Mouse (Mus musculus): ENCODE data around the gene Alg9. TPM values are rescaled to one million over a fixed set of nuclear protein-coding genes. Genes with fewer than 3 reads are reported as not detected.

The Alg9 gene
- polyA plus RNA-seq, 1 experiment from 2014 or later: 33.4 TPM

DNA sequence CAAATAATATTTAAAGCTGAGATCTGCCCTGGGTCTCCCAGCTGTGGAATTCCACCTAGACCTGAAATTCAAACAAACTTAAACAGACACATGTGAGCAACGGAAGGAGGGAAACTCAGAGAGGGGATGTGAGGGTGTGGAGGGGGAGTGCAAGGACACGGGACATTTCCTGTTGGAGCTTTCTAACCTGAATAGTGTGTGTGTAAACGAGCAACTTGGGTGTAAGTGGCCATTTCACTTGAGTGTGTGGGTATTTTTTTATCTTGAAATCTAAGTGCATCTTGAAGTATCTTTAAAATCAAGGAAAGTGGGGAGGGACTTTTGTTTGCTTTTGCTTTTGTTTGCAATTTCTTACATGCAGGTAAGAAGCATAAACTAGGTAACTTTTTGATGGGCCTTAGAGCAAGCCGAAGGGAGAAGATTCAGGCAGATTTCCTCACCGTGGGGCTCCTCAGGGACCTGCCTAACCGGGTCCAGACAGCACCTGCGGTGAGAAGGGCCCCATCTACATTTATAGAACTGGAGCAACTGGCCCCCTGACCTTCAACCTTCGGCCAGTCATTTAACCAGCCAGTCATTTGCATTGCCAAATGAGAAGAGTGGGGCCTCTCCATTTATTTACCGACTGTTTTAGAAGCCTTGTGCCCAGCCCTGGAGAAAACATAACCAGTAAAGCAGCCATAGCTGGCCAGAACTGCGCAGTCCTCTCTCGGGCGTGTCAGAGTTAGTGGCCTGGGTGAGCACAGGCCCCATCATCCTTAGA is 73.0 kb downstream of the Alg9 start:
- DNase-seq (ENCODE audit: low spot score): no peak
- whole genome bisulfite sequencing: 71% methylated on average over 12 of the region's 12 CpGs
- no peaks in the 10 kb centered on the region for H3K9me3 ChIP-seq (ENCODE audit: control insufficient read depth, low read length)
- H3K27ac ChIP-seq (ENCODE audit: low read depth, low read length): no peak overlapping the region
- no peak for ATAC-seq (replicated peaks; ENCODE audit: low FRiP score)
- H3K36me3 ChIP-seq (ENCODE audit: control insufficient read depth, insufficient read depth, low read length): no peaks in the 10 kb centered on the region
- no peaks in the 10 kb centered on the region; the same call in 1 of the 2 replicates for H3K4me1 ChIP-seq (replicated peaks; ENCODE audit: control insufficient read depth, insufficient read depth, low read length)
- no peak overlapping the region for H3K9ac ChIP-seq (ENCODE audit: low read length)
- no peak overlapping the region for H3K4me3 ChIP-seq (ENCODE audit: low read depth, low read length)
- no peaks in the 10 kb centered on the region for H3K27me3 ChIP-seq (ENCODE audit: control insufficient read depth, insufficient read depth, low read length)
- H3K4me2 ChIP-seq (ENCODE audit: low read depth, low read length, severe bottlenecking): no peak overlapping the region

DNA sequence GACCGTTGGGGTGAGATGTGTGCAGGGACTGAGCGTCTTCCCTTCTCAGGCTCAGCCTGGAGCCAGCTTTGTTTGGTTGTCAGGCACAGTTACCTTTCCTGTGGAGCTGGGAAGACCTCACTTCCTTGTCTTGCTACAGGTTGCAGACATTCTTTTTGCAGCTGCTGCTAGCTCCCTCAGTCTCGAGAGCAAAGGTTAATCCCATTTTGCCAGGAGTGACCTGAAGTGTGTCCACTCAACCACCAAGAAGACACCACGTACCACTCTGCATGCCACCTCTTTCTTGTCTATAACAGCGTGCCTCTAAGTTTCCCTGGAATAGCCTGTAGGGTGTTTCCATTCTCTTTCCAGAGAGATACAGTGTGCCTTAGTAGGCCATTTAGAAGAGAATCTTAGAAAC is 74.0 kb downstream of the Alg9 start:
- no peak for ATAC-seq (replicated peaks; ENCODE audit: low FRiP score)

DNA sequence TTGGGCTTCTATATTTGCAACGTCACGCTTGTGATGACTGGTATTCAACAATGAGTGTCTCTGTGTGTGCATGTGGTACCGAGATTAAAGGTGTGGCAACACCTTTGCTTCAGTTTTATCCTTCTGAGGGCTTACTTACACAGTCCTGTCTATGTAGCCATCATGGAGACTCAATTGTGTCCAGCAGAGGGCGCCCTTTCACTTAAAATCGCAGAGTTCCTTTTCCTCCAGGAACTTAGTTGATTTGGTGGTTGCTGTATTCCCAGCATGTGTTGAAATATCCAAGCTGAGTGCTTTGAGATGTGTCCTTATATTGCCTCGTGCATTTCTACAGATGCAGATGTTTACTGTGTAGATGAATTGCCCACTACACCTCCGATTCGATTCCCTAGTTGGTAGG is 74.4 kb downstream of the Alg9 start:
- no peak overlapping the region for H3K4me3 ChIP-seq (ENCODE audit: low read depth, low read length)
- no peak overlapping the region for H3K4me2 ChIP-seq (ENCODE audit: low read depth, low read length, severe bottlenecking)
- H3K4me1 ChIP-seq (replicated peaks; ENCODE audit: control insufficient read depth, insufficient read depth, low read length): peaks cover 2% of the 10 kb centered on the region; the same call in 1 of the 2 replicates
- H3K36me3 ChIP-seq (ENCODE audit: control insufficient read depth, insufficient read depth, low read length): no peaks in the 10 kb centered on the region
- H3K9ac ChIP-seq (ENCODE audit: low read length): no peak overlapping the region
- ATAC-seq (replicated peaks; ENCODE audit: low FRiP score) (peak; percentile 69), DNase-seq (ENCODE audit: low spot score) (peak; percentile 92)
- no peaks in the 10 kb centered on the region for H3K27me3 ChIP-seq (ENCODE audit: control insufficient read depth, insufficient read depth, low read length)
- WGBS: 27% methylated on average over 8 of the region's 8 CpGs
- no peaks in the 10 kb centered on the region for H3K9me3 ChIP-seq (ENCODE audit: control insufficient read depth, low read length)
- H3K27ac ChIP-seq (ENCODE audit: low read depth, low read length): no peak overlapping the region

More for the DNA sequence above, 74.0 kb downstream of the Alg9 start:
- 62% methylated on average over 5 of the region's 5 CpGs for WGBS
- no peak overlapping the region for H3K27ac ChIP-seq (ENCODE audit: low read depth, low read length)
- H3K9ac ChIP-seq (ENCODE audit: low read length): no peak overlapping the region
- no peaks in the 10 kb centered on the region for H3K27me3 ChIP-seq (ENCODE audit: control insufficient read depth, insufficient read depth, low read length)
- H3K4me1 ChIP-seq (replicated peaks; ENCODE audit: control insufficient read depth, insufficient read depth, low read length): no peaks in the 10 kb centered on the region; the same call in 1 of the 2 replicates
- H3K36me3 ChIP-seq (ENCODE audit: control insufficient read depth, insufficient read depth, low read length): no peaks in the 10 kb centered on the region
- no peak overlapping the region for H3K4me2 ChIP-seq (ENCODE audit: low read depth, low read length, severe bottlenecking)
- H3K4me3 ChIP-seq (ENCODE audit: low read depth, low read length): no peak overlapping the region
- no peak for DNase-seq (ENCODE audit: low spot score)
- H3K9me3 ChIP-seq (ENCODE audit: control insufficient read depth, low read length): no peaks in the 10 kb centered on the region

DNA sequence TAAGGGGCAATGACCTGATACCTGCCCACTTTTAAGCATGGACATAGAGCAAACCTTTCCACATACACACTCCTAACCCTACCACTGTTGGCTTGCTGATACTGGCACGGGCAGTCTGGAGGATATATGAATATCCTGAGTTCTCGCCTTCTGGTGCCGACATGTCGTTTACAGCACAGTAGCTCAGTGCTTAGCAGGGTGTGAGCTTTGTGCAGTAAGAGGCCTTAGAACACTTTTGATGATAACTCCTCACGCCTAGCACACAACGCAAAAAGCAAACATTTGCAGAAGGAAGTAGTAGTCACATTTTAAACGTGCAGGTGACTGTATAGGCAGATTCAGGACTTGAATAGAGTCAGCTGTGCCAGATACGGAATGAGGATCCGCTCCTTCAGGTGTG is 74.9 kb downstream of the Alg9 start:
- no peak overlapping the region for H3K4me2 ChIP-seq (ENCODE audit: low read depth, low read length, severe bottlenecking)
- ATAC-seq (replicated peaks; ENCODE audit: low FRiP score) (no peak), DNase-seq (ENCODE audit: low spot score) (no peak)
- H3K9ac ChIP-seq (ENCODE audit: low read length): no peak overlapping the region
- no peak overlapping the region for H3K27ac ChIP-seq (ENCODE audit: low read depth, low read length)
- no peaks in the 10 kb centered on the region for H3K27me3 ChIP-seq (ENCODE audit: control insufficient read depth, insufficient read depth, low read length)
- peaks cover 2% of the 10 kb centered on the region; the same call in 1 of the 2 replicates for H3K4me1 ChIP-seq (replicated peaks; ENCODE audit: control insufficient read depth, insufficient read depth, low read length)
- no peaks in the 10 kb centered on the region for H3K36me3 ChIP-seq (ENCODE audit: control insufficient read depth, insufficient read depth, low read length)
- no peak overlapping the region for H3K4me3 ChIP-seq (ENCODE audit: low read depth, low read length)
- no peaks in the 10 kb centered on the region for H3K9me3 ChIP-seq (ENCODE audit: control insufficient read depth, low read length)
- 81% methylated on average over 9 of the region's 9 CpGs for WGBS

DNA sequence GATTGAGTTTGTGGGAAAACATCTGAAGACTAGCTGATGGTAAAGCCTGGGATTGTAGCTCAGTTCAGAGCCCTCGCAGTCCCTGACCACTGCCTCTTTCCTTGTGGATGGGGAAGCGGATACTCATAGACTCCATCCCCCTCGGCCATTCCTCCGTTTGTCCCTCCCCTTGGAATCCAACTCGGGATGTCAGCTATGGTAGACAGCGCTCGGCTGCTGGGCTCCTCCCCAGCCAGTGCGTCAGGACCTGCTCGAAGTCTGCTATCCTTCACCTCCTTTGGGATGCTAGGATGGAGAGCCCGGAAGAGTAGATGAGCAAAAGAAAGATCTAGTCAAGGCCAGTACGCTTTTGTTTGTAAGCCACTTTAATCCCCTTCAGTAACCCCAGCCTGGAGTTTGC is 75.5 kb downstream of the Alg9 start:
- no peak overlapping the region for H3K27ac ChIP-seq (ENCODE audit: low read depth, low read length)
- H3K9me3 ChIP-seq (ENCODE audit: control insufficient read depth, low read length): no peaks in the 10 kb centered on the region
- no peaks in the 10 kb centered on the region for H3K36me3 ChIP-seq (ENCODE audit: control insufficient read depth, insufficient read depth, low read length)
- DNase-seq (ENCODE audit: low spot score) (no peak), ATAC-seq (replicated peaks; ENCODE audit: low FRiP score) (no peak)
- H3K27me3 ChIP-seq (ENCODE audit: control insufficient read depth, insufficient read depth, low read length): no peaks in the 10 kb centered on the region
- 0 out of 2 replicates have a peak overlapping the region, but pooled peaks have one; percentile 7 for H3K9ac ChIP-seq (ENCODE audit: low read length)
- no peak overlapping the region for H3K4me3 ChIP-seq (ENCODE audit: low read depth, low read length)
- WGBS: 14% methylated on average over 11 of the region's 11 CpGs
- no peak overlapping the region for H3K4me2 ChIP-seq (ENCODE audit: low read depth, low read length, severe bottlenecking)
- H3K4me1 ChIP-seq (replicated peaks; ENCODE audit: control insufficient read depth, insufficient read depth, low read length): peaks cover 2% of the 10 kb centered on the region; the same call in 1 of the 2 replicates

DNA sequence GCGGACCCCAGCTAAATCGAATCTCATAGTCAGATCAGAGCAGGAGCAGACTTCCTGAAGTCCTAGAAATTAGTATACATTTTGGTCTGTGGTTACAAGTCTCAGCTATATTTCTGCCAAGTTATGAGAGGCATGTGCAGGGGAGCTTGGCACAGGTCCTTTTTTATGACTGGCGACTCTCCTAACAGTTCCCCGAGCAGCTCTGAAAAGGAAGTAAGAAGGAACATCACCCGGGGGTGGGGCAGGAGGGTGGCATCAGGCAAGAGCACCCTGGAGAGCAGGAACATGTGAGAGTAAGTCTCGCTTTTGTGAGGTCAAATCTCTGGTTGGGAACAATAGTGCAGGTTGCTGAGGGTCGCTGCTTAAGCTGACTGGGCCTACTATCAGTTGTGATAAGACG is 75.9 kb downstream of the Alg9 start:
- no peaks in the 10 kb centered on the region for H3K36me3 ChIP-seq (ENCODE audit: control insufficient read depth, insufficient read depth, low read length)
- peaks cover 2% of the 10 kb centered on the region; the same call in 1 of the 2 replicates for H3K4me1 ChIP-seq (replicated peaks; ENCODE audit: control insufficient read depth, insufficient read depth, low read length)
- H3K9me3 ChIP-seq (ENCODE audit: control insufficient read depth, low read length): no peaks in the 10 kb centered on the region
- no peak for DNase-seq (ENCODE audit: low spot score)
- H3K4me2 ChIP-seq (ENCODE audit: low read depth, low read length, severe bottlenecking): no peak overlapping the region
- 45% methylated on average over 8 of the region's 8 CpGs for WGBS
- no peak overlapping the region for H3K4me3 ChIP-seq (ENCODE audit: low read depth, low read length)
- ATAC-seq (replicated peaks; ENCODE audit: low FRiP score): no peak
- no peaks in the 10 kb centered on the region for H3K27me3 ChIP-seq (ENCODE audit: control insufficient read depth, insufficient read depth, low read length)
- H3K9ac ChIP-seq (ENCODE audit: low read length): no peak overlapping the region
- H3K27ac ChIP-seq (ENCODE audit: low read depth, low read length): no peak overlapping the region

DNA sequence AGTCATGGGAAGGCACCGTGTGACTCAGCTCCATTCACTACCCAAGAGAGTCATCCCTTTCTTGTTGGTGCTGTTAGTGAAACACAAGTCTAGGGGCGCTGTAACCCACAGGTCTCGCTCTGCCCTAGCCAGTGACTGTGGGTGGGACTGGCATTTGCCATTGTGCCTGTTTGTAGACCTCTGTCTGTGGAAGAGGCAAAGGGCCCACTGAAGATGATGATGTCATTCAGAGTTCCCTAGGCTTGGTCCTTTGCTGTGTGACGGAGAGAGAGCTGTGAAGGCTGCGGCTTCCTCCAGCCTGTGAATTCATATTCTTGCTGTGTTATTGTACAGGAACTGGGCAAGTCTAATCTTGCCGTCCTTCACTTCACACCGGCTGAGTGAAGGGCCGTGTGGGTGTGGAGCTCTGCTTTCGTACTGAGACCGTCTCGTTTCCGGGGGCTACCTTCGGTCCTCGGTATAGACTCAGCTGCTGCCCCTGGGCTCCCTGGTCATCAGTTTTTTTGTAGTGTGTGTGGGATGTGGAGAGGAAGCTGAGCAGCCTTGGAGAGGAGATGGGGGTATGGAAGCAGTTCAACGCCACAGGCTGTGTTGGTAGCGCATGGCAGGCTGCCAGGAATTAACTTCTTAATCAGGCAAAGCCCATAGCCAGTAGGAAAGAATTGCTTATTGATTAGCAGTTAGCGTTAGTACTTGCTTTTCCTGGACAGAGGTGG is 78.0 kb downstream of the Alg9 start:
- Histone ChIP-seq H3K9me3 (ENCODE audit: control insufficient read depth, low read length) (no peaks in the 10 kb centered on the region), H3K9ac (ENCODE audit: low read length) (no peak overlapping the region), H3K4me3 (ENCODE audit: low read depth, low read length) (no peak overlapping the region), H3K27ac (ENCODE audit: low read depth, low read length) (no peak overlapping the region), H3K27me3 (ENCODE audit: control insufficient read depth, insufficient read depth, low read length) (no peaks in the 10 kb centered on the region), H3K36me3 (ENCODE audit: control insufficient read depth, insufficient read depth, low read length) (no peaks in the 10 kb centered on the region), H3K4me2 (ENCODE audit: low read depth, low read length, severe bottlenecking) (no peak overlapping the region), H3K4me1 (replicated peaks; ENCODE audit: control insufficient read depth, insufficient read depth, low read length) (peaks cover 4% of the 10 kb centered on the region; the same call in 1 of the 2 replicates)
- DNase-seq (ENCODE audit: low spot score) (no peak), ATAC-seq (replicated peaks; ENCODE audit: low FRiP score) (no peak)
- WGBS: 80% methylated on average over 17 of the region's 17 CpGs

DNA sequence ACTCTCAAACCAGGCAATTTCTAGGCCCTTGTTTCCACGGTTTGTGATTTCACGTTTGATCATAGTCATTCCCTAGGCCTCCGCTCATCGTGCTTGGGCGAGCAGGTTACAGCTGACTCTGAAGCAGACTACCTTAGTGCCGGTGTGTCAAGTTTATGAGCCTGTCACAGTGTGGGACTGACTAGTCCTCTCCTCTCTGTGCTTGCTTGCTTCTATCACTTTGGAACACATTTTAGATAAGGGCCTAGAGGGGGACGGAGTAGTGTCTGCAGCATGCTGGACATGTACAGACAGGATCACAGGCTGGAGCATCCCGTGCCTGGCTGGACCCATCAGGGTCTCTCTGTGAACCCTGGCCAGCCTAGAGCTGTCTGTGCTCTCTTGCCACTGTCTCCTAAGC is 79.6 kb downstream of the Alg9 start:
- 73% methylated on average over 8 of the region's 8 CpGs for WGBS
- Histone ChIP-seq H3K4me1 (replicated peaks; ENCODE audit: control insufficient read depth, insufficient read depth, low read length) (peaks cover 4% of the 10 kb centered on the region; the same call in 1 of the 2 replicates), H3K27me3 (ENCODE audit: control insufficient read depth, insufficient read depth, low read length) (no peaks in the 10 kb centered on the region)

More for the DNA sequence above, 79.6 kb downstream of the Alg9 start:
- H3K27ac ChIP-seq (ENCODE audit: low read depth, low read length): no peak overlapping the region
- DNase-seq (ENCODE audit: low spot score) (no peak), ATAC-seq (replicated peaks; ENCODE audit: low FRiP score) (no peak)
- no peak overlapping the region for H3K4me3 ChIP-seq (ENCODE audit: low read depth, low read length)
- H3K9me3 ChIP-seq (ENCODE audit: control insufficient read depth, low read length): no peaks in the 10 kb centered on the region
- H3K36me3 ChIP-seq (ENCODE audit: control insufficient read depth, insufficient read depth, low read length): no peaks in the 10 kb centered on the region
- no peak overlapping the region for H3K9ac ChIP-seq (ENCODE audit: low read length)
- no peak overlapping the region for H3K4me2 ChIP-seq (ENCODE audit: low read depth, low read length, severe bottlenecking)

All from forebrain, embryonic 11.5 days (tissue).